Mouse (Mus musculus) heart, postnatal 14 days (tissue): ENCODE measurements around the gene Arfrp1. TPM values are rescaled to one million over a fixed set of nuclear protein-coding genes. Genes with fewer than 3 reads are reported as not detected.

Source experiments
- DNase-seq, 2 experiments: peaks; one replicate each; pipeline ENCODE4 v3.0.0; 2021 to 2022
- intact Hi-C: fragments of 180-260 bp; cut with DNase I; formaldehyde crosslinking; loops from one replicate; pipeline ENCODE4 v1.15.1; 2025
- total RNA-seq, 2 experiments: library from RNA; stranded (reverse); gene quantifications; 2 replicates each; pipeline ENCODE4 v1.2.3; 2021

The Arfrp1 gene
- total RNA-seq, 2 experiments from 2014 or later: 43.9 to 44.0 TPM

DNA sequence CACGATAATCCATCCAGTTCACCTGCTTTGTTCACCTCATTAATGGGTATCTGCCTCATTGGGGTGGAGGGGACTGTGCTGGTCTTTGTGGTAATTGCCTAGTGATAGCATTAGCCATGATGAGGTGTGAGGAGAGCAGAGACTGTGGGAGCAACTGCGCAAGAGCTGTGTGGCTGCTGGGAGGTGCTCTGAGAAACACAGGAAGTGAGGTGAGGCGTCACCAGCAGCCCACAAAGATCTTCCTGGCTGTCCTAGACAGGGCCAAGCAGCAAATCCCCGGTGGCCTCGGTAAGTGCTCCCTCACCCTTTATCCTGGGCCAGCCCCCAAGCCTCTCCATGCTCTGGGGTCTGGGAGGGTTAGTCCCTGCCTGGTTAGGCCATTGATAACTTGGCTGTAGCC is 15.9 kb upstream of the Arfrp1 start:
- DNase-seq: no peak
- intact Hi-C loops: no loop called here

- intact Hi-C loops: no loop called here
- DNase-seq: no peak
Measured at GRCm38 (mm10) chr2:181380251-181380650, 15.0 kb upstream of the Arfrp1 start.

- no peak for DNase-seq
- intact Hi-C loops: no loop called here
Measured at GRCm38 (mm10) chr2:181379778-181380177, 14.6 kb upstream of the Arfrp1 start, which contains the start of gene Lime1. Lime1 (plus strand) TSS chr2:181380078.

DNA sequence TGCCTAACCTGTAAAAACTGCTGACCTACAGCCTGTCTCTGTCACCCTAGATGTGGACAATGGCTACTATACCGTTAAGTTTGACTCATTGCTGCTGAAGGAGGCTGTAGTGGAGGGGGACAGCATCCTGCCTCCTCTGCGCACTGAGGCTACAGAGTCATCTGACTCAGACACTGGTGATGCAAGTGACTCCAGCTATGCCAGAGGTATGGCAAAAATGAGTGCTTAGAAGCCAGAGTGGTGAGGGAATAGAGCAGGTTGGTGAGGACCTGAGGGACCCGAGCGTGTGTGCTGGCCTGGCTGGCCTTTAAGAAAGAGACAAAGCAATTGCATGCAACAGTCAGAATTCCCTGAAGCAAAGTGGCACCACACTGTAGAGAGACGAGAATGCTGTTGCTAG is 13.5 kb upstream of the Arfrp1 start:
- intact Hi-C loops: no loop called here
- DNase-seq: no peak

DNA sequence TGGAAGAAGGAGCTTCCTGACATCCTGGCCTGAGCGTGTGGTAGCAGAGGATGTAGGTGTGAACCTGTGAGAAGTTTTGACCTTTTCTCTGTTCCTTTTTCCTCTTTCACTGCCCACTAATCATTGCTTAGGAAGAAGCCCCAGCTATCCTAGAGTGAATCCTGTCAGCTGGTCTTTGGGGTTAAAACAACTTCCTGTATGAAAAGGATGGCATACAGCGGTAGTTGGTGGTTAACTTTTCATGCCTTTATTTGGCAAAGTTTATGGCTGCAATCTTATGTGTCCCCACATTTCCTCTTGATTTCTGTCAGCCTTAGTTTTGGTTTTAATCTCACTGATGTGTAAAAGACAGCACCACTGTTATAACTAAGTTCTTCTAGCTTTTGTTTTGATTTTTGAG is 12.0 kb upstream of the Arfrp1 start:
- intact Hi-C loops: no loop called here
- DNase-seq: no peak

DNA sequence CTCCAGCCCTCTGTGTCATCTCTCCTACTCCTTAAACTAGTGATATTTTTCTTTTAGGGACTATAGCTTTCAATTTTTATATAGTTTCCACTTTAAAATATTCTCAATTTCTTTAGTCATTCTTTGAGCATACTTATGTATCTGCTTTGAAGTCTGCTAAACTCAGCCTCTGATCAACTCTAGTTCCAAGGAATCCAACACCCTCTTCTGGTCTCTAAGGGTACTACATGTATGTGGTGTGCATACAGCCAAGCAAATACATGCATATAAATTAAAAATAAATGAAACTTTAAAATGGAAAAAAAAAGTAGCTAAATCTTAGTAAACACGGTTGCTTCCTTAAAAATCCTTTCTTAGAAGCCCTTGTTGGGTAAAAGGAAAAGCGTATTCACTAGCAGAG is 10.6 kb upstream of the Arfrp1 start:
- intact Hi-C loops: no loop called here
- no peak for DNase-seq

DNA sequence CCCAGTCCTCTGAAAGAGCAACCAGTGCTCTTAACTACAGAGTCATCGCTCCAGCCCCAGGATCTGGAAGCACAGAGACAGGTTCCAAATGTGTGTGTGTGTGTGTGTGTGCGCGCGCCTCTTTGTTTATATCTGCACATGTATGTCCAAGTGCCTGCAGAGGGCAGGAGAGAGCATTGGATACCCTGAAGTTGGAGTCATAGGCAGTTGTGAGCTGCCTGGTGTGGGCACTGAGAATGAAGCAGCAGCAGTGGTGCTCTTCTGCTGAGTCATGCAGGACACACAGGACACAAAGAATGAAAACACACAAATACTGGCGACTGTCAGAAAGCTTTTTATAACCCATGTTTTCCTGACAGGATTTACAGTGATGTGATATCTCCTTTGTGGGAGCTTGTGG is 4.8 kb upstream of the Arfrp1 start:
- intact Hi-C loops: no loop called here
- DNase-seq: no peak

DNA sequence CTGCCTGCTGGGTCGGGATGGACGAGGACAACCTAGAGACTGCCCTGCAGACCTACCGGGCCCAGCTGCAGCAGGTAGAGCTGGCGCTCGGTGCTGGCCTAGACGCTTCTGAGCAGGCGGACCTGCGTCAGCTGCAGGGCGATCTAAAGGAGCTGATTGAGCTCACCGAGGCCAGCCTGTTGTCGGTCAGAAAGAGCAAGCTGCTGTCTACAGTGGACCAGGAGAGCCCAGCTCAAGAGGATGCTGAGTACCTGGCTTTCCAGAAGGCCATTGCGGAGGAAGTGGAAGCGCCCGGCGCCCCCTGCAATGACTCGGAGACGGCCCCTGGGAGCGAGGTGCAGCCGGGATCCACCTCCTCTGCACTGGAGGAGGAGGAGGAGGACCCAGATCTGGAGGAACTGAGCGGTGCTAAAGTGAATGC is 461 bp upstream of the Arfrp1 start:
- intact Hi-C loops: no loop called here
- no peak for DNase-seq

GRCm38 (mm10) chr2:181364487-181364859 is 731 bp downstream of the Arfrp1 start:
- intact Hi-C loops: no loop called here

GRCm38 (mm10) chr2:181363946-181364345 is 1.3 kb downstream of the Arfrp1 start:
- no peak for DNase-seq
- intact Hi-C loops: no loop called here

More at GRCm38 (mm10) chr2:181364487-181364859, 731 bp downstream of the Arfrp1 start:
- no peak for DNase-seq

- DNase-seq: no peak
- intact Hi-C loops: loop anchor here (10.0 kb wide), 1 partner anchor 372 kb away; the partner anchor contains the start of gene Col20a1
Measured at GRCm38 (mm10) chr2:181356780-181357179, 8.4 kb downstream of the Arfrp1 start.

DNA sequence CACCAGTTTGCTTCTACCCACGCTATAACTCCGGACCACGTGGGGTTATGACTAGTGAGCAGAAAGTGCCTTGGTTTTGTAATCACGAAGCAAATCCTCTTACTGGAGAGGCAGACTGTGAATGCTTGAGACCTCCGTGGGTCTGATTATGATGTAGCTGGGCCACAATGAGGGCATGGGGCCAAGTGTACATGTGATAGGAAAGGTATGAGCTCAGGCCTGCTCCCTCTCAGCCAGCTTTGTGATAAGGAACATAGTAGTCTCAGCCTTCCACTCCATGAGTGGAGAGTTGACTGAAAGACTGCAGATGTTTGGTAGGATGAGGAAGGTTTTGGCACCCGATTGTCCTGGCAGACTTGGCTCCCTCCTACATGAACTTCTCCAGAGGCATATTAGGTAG is 22.4 kb downstream of the Arfrp1 start:
- DNase-seq: peak; percentile 33 to 59
- intact Hi-C loops: no loop called here

DNA sequence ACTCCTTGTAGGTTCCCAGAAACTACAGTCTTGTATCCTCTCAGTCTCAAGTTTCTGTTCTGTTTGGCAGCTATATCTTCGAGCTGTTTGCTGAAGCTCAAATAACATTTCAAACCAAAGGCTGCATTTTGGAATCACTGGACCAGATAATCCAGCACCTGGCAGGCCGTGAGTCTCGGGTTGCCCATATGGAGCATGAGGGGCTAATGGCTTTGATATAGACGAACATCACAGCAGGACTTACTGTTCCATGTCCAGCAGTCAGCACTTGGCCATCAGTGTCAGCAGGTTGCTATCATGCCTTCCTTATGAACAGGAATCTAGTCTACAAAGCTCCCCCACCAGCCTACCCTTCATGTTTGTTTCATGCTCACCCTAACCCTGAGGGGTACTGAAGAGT is 24.8 kb downstream of the Arfrp1 start:
- intact Hi-C loops: no loop called here
- DNase-seq: no peak

DNA sequence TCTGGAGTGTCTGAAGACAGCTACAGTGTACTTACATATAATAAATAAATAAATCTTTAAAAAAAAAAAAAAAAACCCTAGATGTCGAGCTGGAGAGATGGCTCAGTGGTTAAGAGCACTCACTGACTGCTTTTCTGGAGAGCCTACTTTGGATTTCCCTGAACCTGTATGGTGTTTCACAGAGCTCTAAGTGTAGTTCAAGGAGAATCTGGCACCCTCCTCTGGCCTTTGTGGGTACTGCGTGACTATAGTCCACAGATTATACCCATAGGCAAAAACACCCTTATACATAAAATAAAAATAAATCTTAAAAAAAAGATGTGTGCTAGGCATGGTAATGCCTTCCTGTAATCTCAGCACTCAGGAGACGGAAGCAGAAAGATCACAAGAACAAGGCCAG is 31.2 kb downstream of the Arfrp1 start:
- intact Hi-C loops: loop anchor here (1.0 kb wide), 1 partner anchor 148 kb away; no protein-coding TSS in a partner anchor
- peak; percentile 63 to 76 for DNase-seq

- intact Hi-C loops: no loop called here
- no peak for DNase-seq
Measured at GRCm38 (mm10) chr2:181332542-181332941, 32.7 kb downstream of the Arfrp1 start.

GRCm38 (mm10) chr2:181326098-181326497 is 39.1 kb downstream of the Arfrp1 start:
- intact Hi-C loops: no loop called here
- no peak for DNase-seq

DNA sequence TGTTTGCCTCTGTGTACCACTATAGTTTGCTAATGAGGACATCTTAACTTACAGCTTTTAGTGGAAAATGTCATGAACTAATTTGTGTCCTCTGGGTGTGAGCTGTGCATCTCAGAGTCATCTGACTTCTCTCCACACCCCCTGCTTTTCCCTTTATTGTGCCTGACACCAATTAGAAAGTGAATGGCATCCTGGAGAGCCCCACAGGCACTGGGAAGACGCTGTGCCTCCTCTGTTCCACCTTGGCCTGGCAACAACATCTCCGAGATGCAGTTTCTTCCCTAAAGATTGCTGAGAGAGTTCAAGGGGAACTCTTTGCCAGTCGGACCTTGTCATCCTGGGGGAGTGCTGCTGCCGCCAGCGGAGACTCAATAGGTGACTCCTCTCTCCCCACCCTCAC is 43.1 kb downstream of the Arfrp1 start:
- intact Hi-C loops: no loop called here
- DNase-seq: no peak

DNA sequence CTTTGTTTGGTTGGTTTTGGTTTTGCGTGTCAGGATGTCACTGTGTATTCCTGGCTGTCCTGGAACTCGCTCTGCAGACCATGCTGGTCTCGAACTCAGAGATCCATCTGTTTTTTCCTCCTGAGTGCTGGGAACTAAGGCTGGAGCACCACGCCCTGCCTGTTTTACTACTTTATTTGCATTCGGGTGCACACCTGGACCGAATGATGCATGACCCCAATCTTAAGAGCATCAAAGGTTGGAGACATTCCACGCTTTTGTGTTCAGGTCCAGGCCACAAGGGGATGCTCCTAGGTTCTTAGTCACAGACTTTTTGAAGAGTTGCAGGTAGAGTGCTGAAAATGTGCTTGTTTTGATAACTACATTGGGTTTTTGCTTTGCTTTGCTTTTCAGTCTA is 45.1 kb downstream of the Arfrp1 start:
- intact Hi-C loops: no loop called here
- DNase-seq: no peak

- intact Hi-C loops: no loop called here
- DNase-seq: peak; percentile 74 to 88
Measured at GRCm38 (mm10) chr2:181319248-181320102, 45.7 kb downstream of the Arfrp1 start, which contains the start of gene Rtel1. Rtel1 (plus strand) TSS chr2:181319739.

GRCm38 (mm10) chr2:181314080-181314810 is 51.0 kb downstream of the Arfrp1 start, which contains the start of gene Stmn3:
Stmn3 (minus strand) TSS chr2:181314500.
- peak; percentile 61 to 77 for DNase-seq
- intact Hi-C loops: no loop called here

DNA sequence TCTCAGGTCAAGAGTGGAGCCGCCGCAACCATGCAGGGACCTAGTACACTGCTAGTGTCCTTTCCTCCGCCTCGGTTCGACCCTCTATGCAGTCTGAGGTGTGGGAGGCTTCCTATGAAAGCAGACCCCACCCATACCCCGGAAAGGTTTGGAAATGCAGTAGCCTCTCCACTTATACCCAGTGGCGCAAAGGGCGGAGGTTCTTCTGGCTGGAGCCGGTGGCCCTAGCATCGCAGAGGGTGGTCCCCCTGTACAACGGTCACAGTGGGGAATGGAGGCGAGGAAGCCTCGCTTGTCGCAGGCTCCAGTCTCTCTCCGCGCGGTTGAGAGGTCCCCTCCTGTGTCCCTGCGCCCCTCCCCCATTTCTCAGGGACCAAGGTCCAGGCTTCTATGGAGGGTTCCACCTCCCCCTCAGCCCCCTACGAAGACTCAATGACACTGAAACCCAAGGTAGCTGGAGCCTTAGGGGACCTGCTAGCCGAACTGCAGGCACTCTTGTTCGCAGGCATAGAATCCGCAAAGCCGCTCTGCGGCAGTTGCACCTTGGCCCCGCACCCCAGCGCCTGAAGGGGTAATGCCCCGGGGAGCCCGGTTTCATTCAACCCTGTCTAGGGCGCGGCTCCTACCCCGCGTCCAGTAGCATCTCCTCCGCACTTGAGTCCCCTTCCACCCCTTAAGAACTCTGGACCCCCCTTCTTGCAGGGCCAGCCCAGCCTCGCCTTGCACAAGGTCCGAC is 51.7 kb downstream of the Arfrp1 start:
- no peak for DNase-seq
- intact Hi-C loops: no loop called here
